In genomic region chr3:60531286-60531685, GRCm38 (mm10) we compare ENCODE assay signal across 9 mouse cellular contexts. TPM values are rescaled to one million over a fixed set of nuclear protein-coding genes. Genes with fewer than 3 reads are reported as not detected.
DNase-seq lines count a peak whose midpoint lies in the region; ATAC-seq lines count a peak whose summit lies in the region.
"Had no signal": no experiment of that assay in that cellular context is flagged by ENCODE, and none has a peak within 500 bp of the region (broad histone marks: within the 10 kb centered on the region; RNA-seq: fewer than 3 reads in every experiment).

No protein-coding gene starts in this region.

- H3K4me1 ChIP-seq in heart, embryonic 16.5 days (ENCODE audit: control insufficient read depth, insufficient read depth, low read length), result peaks cover 46% of the 10 kb centered on the region
- H3K4me1 ChIP-seq in neural tube, embryonic 12.5 days, result peaks cover 42% of the 10 kb centered on the region
- peaks cover 41% of the 10 kb centered on the region for H3K4me1 ChIP-seq in hindbrain, embryonic 15.5 days (replicated peaks)
- H3K4me1 ChIP-seq in neural tube, embryonic 15.5 days, result peaks cover 36% of the 10 kb centered on the region

- 41% methylated on average over 5 of the region's 5 CpGs for WGBS in heart, embryonic 16.5 days
- 64% methylated on average over 5 of the region's 5 CpGs for WGBS in neural tube, embryonic 12.5 days
- WGBS in hindbrain, embryonic 15.5 days, result 64% methylated on average over 5 of the region's 5 CpGs
- 34% methylated on average over 5 of the region's 5 CpGs for WGBS in neural tube, embryonic 15.5 days

- no peaks in the 10 kb centered on the region for H3K36me3 ChIP-seq in heart, embryonic 16.5 days (ENCODE audit: control insufficient read depth, insufficient read depth)
- no peaks in the 10 kb centered on the region for H3K36me3 ChIP-seq in neural tube, embryonic 12.5 days
- H3K36me3 ChIP-seq in hindbrain, embryonic 15.5 days, result no peaks in the 10 kb centered on the region
- H3K36me3 ChIP-seq in neural tube, embryonic 15.5 days, result no peaks in the 10 kb centered on the region

- no peak for DNase-seq in heart, adult 11 months
- DNase-seq in neural tube, embryonic 10.5 days (ENCODE audit: extremely low spot score, low spot score), result no peak
- no peak for DNase-seq in cerebellum, postnatal 14 days
- DNase-seq: thymus, postnatal 4 days had no signal

- H3K4me2 ChIP-seq in heart, embryonic 16.5 days (ENCODE audit: low read depth, low read length), result peak overlapping the region; percentile 47
- H3K4me2 ChIP-seq in neural tube, embryonic 12.5 days (replicated peaks), result peak overlapping the region; percentile 43
- H3K4me2 ChIP-seq in hindbrain, embryonic 15.5 days, result peak overlapping the region; percentile 61
- peak overlapping the region; percentile 68 for H3K4me2 ChIP-seq in neural tube, embryonic 15.5 days

- ATAC-seq in heart, embryonic 16.5 days (replicated peaks; ENCODE audit: extremely low read depth, insufficient read depth, low FRiP score), result no peak
- no peak for ATAC-seq in neural tube, embryonic 12.5 days (ENCODE audit: low FRiP score, low read depth)
- ATAC-seq in hindbrain, embryonic 15.5 days (ENCODE audit: low FRiP score, low read depth), result no peak
- no peak for ATAC-seq in neural tube, embryonic 15.5 days (ENCODE audit: low FRiP score)
- ATAC-seq in frontal cortex, adult (ENCODE audit: low TSS enrichment), result no peak

- no peaks in the 10 kb centered on the region for H3K9me3 ChIP-seq in heart, embryonic 16.5 days (replicated peaks; ENCODE audit: control insufficient read depth, low read length)
- H3K9me3 ChIP-seq in neural tube, embryonic 12.5 days, result no peaks in the 10 kb centered on the region
- no peaks in the 10 kb centered on the region for H3K9me3 ChIP-seq in hindbrain, embryonic 15.5 days
- no peaks in the 10 kb centered on the region for H3K9me3 ChIP-seq in neural tube, embryonic 15.5 days (replicated peaks)

- H3K4me3 ChIP-seq in heart, embryonic 16.5 days (ENCODE audit: low read length), result peak overlapping the region; percentile 20
- H3K4me3 ChIP-seq in neural tube, embryonic 12.5 days, result no peak overlapping the region
- peak overlapping the region; percentile 24 for H3K4me3 ChIP-seq in hindbrain, embryonic 15.5 days
- peak overlapping the region; percentile 24 for H3K4me3 ChIP-seq in neural tube, embryonic 15.5 days (replicated peaks)

- peak overlapping the region; percentile 41 for H3K9ac ChIP-seq in heart, embryonic 16.5 days (ENCODE audit: low read length)
- no peak overlapping the region for H3K9ac ChIP-seq in neural tube, embryonic 12.5 days
- no peak overlapping the region for H3K9ac ChIP-seq in hindbrain, embryonic 15.5 days
- H3K9ac ChIP-seq in neural tube, embryonic 15.5 days (replicated peaks), result peak overlapping the region; percentile 14; the same call in 1 of the 2 replicates

- H3K27me3 ChIP-seq in heart, embryonic 16.5 days (ENCODE audit: control insufficient read depth, insufficient read depth, low read length), result no peaks in the 10 kb centered on the region
- no peaks in the 10 kb centered on the region for H3K27me3 ChIP-seq in neural tube, embryonic 12.5 days (replicated peaks)
- H3K27me3 ChIP-seq in hindbrain, embryonic 15.5 days, result no peaks in the 10 kb centered on the region
- no peaks in the 10 kb centered on the region for H3K27me3 ChIP-seq in neural tube, embryonic 15.5 days (replicated peaks)

- H3K27ac ChIP-seq in heart, embryonic 16.5 days (ENCODE audit: low read length), result peak overlapping the region; percentile 68
- H3K27ac ChIP-seq in neural tube, embryonic 12.5 days, result no peak overlapping the region
- no peak overlapping the region for H3K27ac ChIP-seq in hindbrain, embryonic 15.5 days (replicated peaks)
- no peak overlapping the region for H3K27ac ChIP-seq in neural tube, embryonic 15.5 days (replicated peaks)

RNA-seq across cellular contexts. Expression of gene Mbnl1, which starts 58.7 kb away (rescaled TPM):
- 86.0 and 92.8 TPM in 2 replicates for polyA plus RNA-seq in heart, embryonic 16.5 days (2015; fragmentation: Nextera tagmentation; extraction: Ambion mirVana)
- 45.2 and 45.6 TPM in 2 replicates for polyA plus RNA-seq in neural tube, embryonic 12.5 days (2016; fragmentation: Nextera tagmentation; extraction: Ambion mirVana)
- 46.0 and 47.6 TPM in 2 replicates for polyA plus RNA-seq in hindbrain, embryonic 15.5 days (2015; fragmentation: Nextera tagmentation; extraction: Ambion mirVana)
- polyA plus RNA-seq in neural tube, embryonic 15.5 days (2015; fragmentation: Nextera tagmentation; extraction: Ambion mirVana), result 48.7 and 79.3 TPM in 2 replicates

Comparison
In these comparisons a context has a peak if more than half of its experiments do, and no peak if none do; other contexts are left out.
1. H3K9ac ChIP-seq: peak in heart, embryonic 16.5 days (single experiment) and neural tube, embryonic 15.5 days (single experiment); none in neural tube, embryonic 12.5 days (single experiment) and hindbrain, embryonic 15.5 days (single experiment).
2. Peak in every context shown above with its lines, with median percentiles within 50 percentile points of each other: H3K4me2 ChIP-seq.